33 mouse cellular contexts compared by ENCODE assay signal in the genomic region with DNA sequence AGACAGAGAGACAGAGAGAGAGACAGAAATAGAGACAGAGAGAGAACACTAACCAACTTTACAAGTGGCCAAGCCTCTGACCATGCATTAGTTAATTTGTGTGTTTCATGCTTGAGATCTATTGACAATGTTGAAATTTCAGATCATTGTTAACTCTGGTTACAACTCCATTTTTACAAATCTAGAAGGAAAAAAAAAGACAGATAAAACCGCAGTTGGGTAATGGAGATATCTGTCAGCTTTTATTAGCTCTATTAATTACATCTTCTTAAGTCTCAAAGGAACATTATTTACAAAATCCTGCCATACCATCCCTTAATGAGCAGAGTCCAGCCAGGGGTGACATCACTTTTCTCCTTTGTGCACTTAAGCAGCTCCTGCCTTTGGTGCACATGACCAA. TPM values are rescaled to one million over a fixed set of nuclear protein-coding genes. Genes with fewer than 3 reads are reported as not detected.
"Had no signal": no experiment of that assay in that cellular context is flagged by ENCODE, and none has a peak within 500 bp of the region (broad histone marks: within the 10 kb centered on the region; RNA-seq: fewer than 3 reads in every experiment).

Olfr325 (plus strand) TSS at position 301 of the 400 bp plus-strand sequence.

- H3K4me3 ChIP-seq: embryonic facial prominence, embryonic 10.5 days; embryonic facial prominence, embryonic 12.5 days; embryonic facial prominence, embryonic 13.5 days; embryonic facial prominence, embryonic 15.5 days; erythroblast, embryonic 14.5 days; forebrain, embryonic 10.5 days; forebrain, embryonic 12.5 days; forebrain, embryonic 13.5 days; forebrain, embryonic 15.5 days; gastrocnemius, adult 2 months; heart, adult 2 months had no signal

- H3K9me3 ChIP-seq: embryonic facial prominence, embryonic 10.5 days; embryonic facial prominence, embryonic 12.5 days; embryonic facial prominence, embryonic 13.5 days; embryonic facial prominence, embryonic 15.5 days; forebrain, embryonic 10.5 days; forebrain, embryonic 12.5 days; forebrain, embryonic 13.5 days; forebrain, embryonic 15.5 days had no signal

- H3K4me2 ChIP-seq: embryonic facial prominence, embryonic 12.5 days; embryonic facial prominence, embryonic 13.5 days; embryonic facial prominence, embryonic 15.5 days; forebrain, embryonic 12.5 days; forebrain, embryonic 13.5 days; forebrain, embryonic 15.5 days had no signal

- DNase-seq: cerebellum, adult 8-10 months; cerebellum, adult 9-10 months; cerebellum, adult 9-11 months; cerebellum, postnatal 10 days; cerebellum, postnatal 14 days; cerebellum, postnatal 25 days; cerebellum, postnatal 36 days; embryo, embryonic 11 days; forebrain, postnatal 0 days; gastrocnemius, adult 2 months; gastrocnemius, postnatal 10 days; gastrocnemius, postnatal 14 days; gastrocnemius, postnatal 25 days; gastrocnemius, postnatal 36 days; heart, adult 18-20 months; heart, adult 2 months had no signal

- H3K9ac ChIP-seq: embryonic facial prominence, embryonic 12.5 days; embryonic facial prominence, embryonic 13.5 days; embryonic facial prominence, embryonic 15.5 days; forebrain, embryonic 12.5 days; forebrain, embryonic 13.5 days; forebrain, embryonic 15.5 days; forebrain, postnatal 0 days had no signal

- H3K4me1 ChIP-seq: embryonic facial prominence, embryonic 10.5 days; embryonic facial prominence, embryonic 12.5 days; embryonic facial prominence, embryonic 13.5 days; embryonic facial prominence, embryonic 15.5 days; forebrain, embryonic 10.5 days; forebrain, embryonic 12.5 days; forebrain, embryonic 13.5 days had no signal

- H3K27me3 ChIP-seq: embryonic facial prominence, embryonic 12.5 days; embryonic facial prominence, embryonic 15.5 days; forebrain, embryonic 12.5 days; forebrain, embryonic 13.5 days; forebrain, embryonic 15.5 days had no signal

- H3K36me3 ChIP-seq: embryonic facial prominence, embryonic 10.5 days; embryonic facial prominence, embryonic 12.5 days; embryonic facial prominence, embryonic 13.5 days; embryonic facial prominence, embryonic 15.5 days; forebrain, embryonic 10.5 days; forebrain, embryonic 12.5 days; forebrain, embryonic 15.5 days had no signal

- ATAC-seq: forebrain, embryonic 13.5 days; forebrain, embryonic 14.5 days; forebrain, embryonic 15.5 days; forebrain, embryonic 16.5 days; forebrain, postnatal 0 days had no signal

- H3K27ac ChIP-seq: embryonic facial prominence, embryonic 10.5 days; embryonic facial prominence, embryonic 12.5 days; embryonic facial prominence, embryonic 13.5 days; embryonic facial prominence, embryonic 15.5 days; forebrain, embryonic 10.5 days; forebrain, embryonic 12.5 days; forebrain, embryonic 13.5 days; forebrain, embryonic 15.5 days; gastrocnemius, adult 2 months; heart, adult 2 months had no signal

RNA-seq across cellular contexts. Expression of gene Olfr325, which starts in this region (rescaled TPM):
- polyA plus RNA-seq: cortical plate, adult 2 months; embryonic facial prominence, embryonic 10.5 days; embryonic facial prominence, embryonic 11.5 days; embryonic facial prominence, embryonic 12.5 days; embryonic facial prominence, embryonic 13.5 days; embryonic facial prominence, embryonic 14.5 days; embryonic facial prominence, embryonic 15.5 days; erythroblast, embryonic 14.5 days; forebrain, embryonic 10.5 days; forebrain, embryonic 11.5 days; forebrain, embryonic 12.5 days; forebrain, embryonic 13.5 days; forebrain, embryonic 14.5 days; forebrain, embryonic 15.5 days; forebrain, embryonic 16.5 days; forebrain, postnatal 0 days; frontal cortex, adult 2 months; gonadal fat pad, adult 2 months; heart, adult 2 months had no signal
